Mouse (Mus musculus) hindbrain, embryonic 16.5 days (tissue): ENCODE measurements at regions not wholly inside any gene's neighbourhood (a gene's known extent, or its start where the extent isn't known, plus 50 kb on each side); places are given as distances from the start of the nearest gene placed in this dataset.
A peak's percentile ranks its signal among the peaks of the same experiment; 100 is the strongest.

Source experiments
- ATAC-seq: fragments of 200-750 bp; cut with Nextera tagmentation; 2 replicates; pipeline ENCODE4 v1.8.0; 2017; ENCODE audit warnings: moderate TSS enrichment, moderate library complexity
- H3K27ac ChIP-seq: fragments of 300-500 bp; sonication (generic); 2 replicates; pipeline ENCODE4 v1.5.1; 2014; ENCODE audit warnings: low read depth, mild to moderate bottlenecking, control low read depth, low read length, moderate library complexity
- H3K27me3 ChIP-seq: fragments of 300-500 bp; sonication (generic); replicated peaks from 2 replicates; pipeline ENCODE4 v1.6.1; 2014; ENCODE audit warnings: low read length; ENCODE audit not compliant: control insufficient read depth, insufficient read depth
- H3K36me3 ChIP-seq: fragments of 300-500 bp; sonication (generic); 2 replicates; pipeline ENCODE4 v1.6.1; 2014; ENCODE audit warnings: mild to moderate bottlenecking, low read length, moderate library complexity, mixed read lengths; ENCODE audit not compliant: control insufficient read depth, insufficient read depth
- H3K4me1 ChIP-seq: fragments of 300-500 bp; sonication (generic); 2 replicates; pipeline ENCODE4 v1.6.1; 2014; ENCODE audit warnings: low read depth, low read length; ENCODE audit not compliant: control insufficient read depth, insufficient read depth
- H3K4me2 ChIP-seq: fragments of 300-500 bp; sonication (generic); 2 replicates; pipeline ENCODE4 v1.6.1; 2014; ENCODE audit warnings: mild to moderate bottlenecking, low read length, control low read depth, moderate library complexity
- H3K4me3 ChIP-seq: fragments of 300-500 bp; sonication (generic); 2 replicates; pipeline ENCODE4 v1.5.1; 2014; ENCODE audit warnings: mild to moderate bottlenecking, low read length, control low read depth, moderate library complexity
- H3K9ac ChIP-seq: fragments of 300-500 bp; sonication (generic); 2 replicates; pipeline ENCODE4 v1.6.1; 2014; ENCODE audit warnings: low read depth, mild to moderate bottlenecking, control low read depth, low read length, moderate library complexity
- H3K9me3 ChIP-seq: fragments of 300-500 bp; sonication (generic); 2 replicates; pipeline ENCODE4 v1.6.1; 2014; ENCODE audit warnings: mild to moderate bottlenecking, low read length, moderate library complexity; ENCODE audit not compliant: control insufficient read depth
- WGBS: fragments of 180-500 bp; shearing (Covaris S2); extraction: QIAGEN DNeasy Blood & Tissue Kit; methylation state at CpG from one replicate; pipeline ENCODE4 v1.1.7; 2014; 5-methylcytosine and 5-hydroxymethylcytosine counted together

- ATAC-seq: no peak
- Histone ChIP-seq H3K9me3 (0 out of 2 replicates have a peak, but pooled peaks cover 3% of the 10 kb centered on the region), H3K27me3 (no peaks in the 10 kb centered on the region), H3K36me3 (no peaks in the 10 kb centered on the region), H3K4me1 (no peaks in the 10 kb centered on the region), H3K4me3 (no peak overlapping the region), H3K9ac (no peak overlapping the region), H3K27ac (no peak overlapping the region), H3K4me2 (no peak overlapping the region)
- WGBS: 82% methylated on average over 5 of the region's 5 CpGs
These were observed 228.2 kb downstream of the Nuak1 start for GRCm38 (mm10) chr10:84212096-84212785.

- no peak overlapping the region for H3K9ac ChIP-seq
- H3K4me3 ChIP-seq: no peak overlapping the region
- H3K9me3 ChIP-seq: no peaks in the 10 kb centered on the region
- no peaks in the 10 kb centered on the region for H3K36me3 ChIP-seq
- no peaks in the 10 kb centered on the region for H3K27me3 ChIP-seq
- ATAC-seq: no peak
- H3K4me2 ChIP-seq: no peak overlapping the region
- H3K27ac ChIP-seq: no peak overlapping the region
- H3K4me1 ChIP-seq: no peaks in the 10 kb centered on the region
These were observed 225.6 kb downstream of the Nuak1 start for GRCm38 (mm10) chr10:84214812-84215211.

GRCm38 (mm10) chr10:84229224-84229921, 211.0 kb downstream of the Nuak1 start:
- Histone ChIP-seq H3K9me3 (no peaks in the 10 kb centered on the region), H3K4me2 (no peak overlapping the region), H3K27ac (0 out of 2 replicates have a peak overlapping the region, but pooled peaks have one; percentile 7), H3K4me1 (peaks cover 2% of the 10 kb centered on the region; the same call in 1 of the 2 replicates), H3K9ac (no peak overlapping the region), H3K27me3 (no peaks in the 10 kb centered on the region), H3K4me3 (no peak overlapping the region), H3K36me3 (no peaks in the 10 kb centered on the region)
- peak; percentile 60; the same call in 1 of the 2 replicates for ATAC-seq
- 55% methylated on average over 7 of the region's 7 CpGs for WGBS

GRCm38 (mm10) chr10:84230011-84230781, 210.2 kb downstream of the Nuak1 start:
- no peaks in the 10 kb centered on the region for H3K27me3 ChIP-seq
- no peak for ATAC-seq
- no peak overlapping the region for H3K27ac ChIP-seq
- H3K4me2 ChIP-seq: no peak overlapping the region
- no peak overlapping the region for H3K9ac ChIP-seq
- no peaks in the 10 kb centered on the region for H3K9me3 ChIP-seq
- no peak overlapping the region for H3K4me3 ChIP-seq
- H3K36me3 ChIP-seq: no peaks in the 10 kb centered on the region
- 84% methylated on average over 18 of the region's 18 CpGs for WGBS
- peaks cover 2% of the 10 kb centered on the region; the same call in 1 of the 2 replicates for H3K4me1 ChIP-seq

GRCm38 (mm10) chr10:84235006-84235405, 205.4 kb downstream of the Nuak1 start:
- H3K4me1 ChIP-seq: no peaks in the 10 kb centered on the region
- H3K9me3 ChIP-seq: no peaks in the 10 kb centered on the region
- ATAC-seq: no peak
- 94% methylated on average over 6 of the region's 6 CpGs for WGBS
- no peak overlapping the region for H3K4me2 ChIP-seq
- no peak overlapping the region for H3K9ac ChIP-seq
- no peaks in the 10 kb centered on the region for H3K36me3 ChIP-seq
- H3K27ac ChIP-seq: no peak overlapping the region
- H3K4me3 ChIP-seq: no peak overlapping the region
- H3K27me3 ChIP-seq: no peaks in the 10 kb centered on the region

GRCm38 (mm10) chr10:84236236-84236635, 204.2 kb downstream of the Nuak1 start:
- H3K27ac ChIP-seq: no peak overlapping the region
- no peaks in the 10 kb centered on the region for H3K9me3 ChIP-seq
- H3K4me2 ChIP-seq: no peak overlapping the region
- no peak overlapping the region for H3K9ac ChIP-seq
- WGBS: 74% methylated on average over 2 of the region's 2 CpGs
- no peak for ATAC-seq
- H3K4me1 ChIP-seq: no peaks in the 10 kb centered on the region
- H3K36me3 ChIP-seq: no peaks in the 10 kb centered on the region
- H3K4me3 ChIP-seq: no peak overlapping the region
- no peaks in the 10 kb centered on the region for H3K27me3 ChIP-seq

GRCm38 (mm10) chr10:84238279-84238963, 202.0 kb downstream of the Nuak1 start:
- H3K4me3 ChIP-seq: no peak overlapping the region
- no peaks in the 10 kb centered on the region for H3K27me3 ChIP-seq
- peak; percentile 40; the same call in 1 of the 2 replicates for ATAC-seq
- peak overlapping the region; percentile 25; the same call in 1 of the 2 replicates for H3K4me2 ChIP-seq
- H3K36me3 ChIP-seq: no peaks in the 10 kb centered on the region
- H3K27ac ChIP-seq: no peak overlapping the region
- no peaks in the 10 kb centered on the region for H3K4me1 ChIP-seq
- no peak overlapping the region for H3K9ac ChIP-seq
- 48% methylated on average over 18 of the region's 18 CpGs for WGBS
- H3K9me3 ChIP-seq: peaks cover 6% of the 10 kb centered on the region

GRCm38 (mm10) chr10:84243283-84243682, 197.1 kb downstream of the Nuak1 start:
- Histone ChIP-seq H3K27ac (no peak overlapping the region), H3K4me3 (no peak overlapping the region), H3K36me3 (no peaks in the 10 kb centered on the region), H3K9me3 (peaks cover 6% of the 10 kb centered on the region), H3K27me3 (no peaks in the 10 kb centered on the region), H3K4me2 (no peak overlapping the region), H3K9ac (no peak overlapping the region), H3K4me1 (no peaks in the 10 kb centered on the region)
- WGBS: 95% methylated on average over 5 of the region's 5 CpGs
- no peak for ATAC-seq
